Mouse (Mus musculus): ENCODE results near the gene Psph.

Gene Psph

GRCm38 (mm10) chr5:129731021-129731420, 56.2 kb downstream of the Psph start:
- no peak for DNase-seq (ENCODE audit: low read depth, low spot score)

- no peak for DNase-seq (ENCODE audit: low read depth, low spot score)
Observed at GRCm38 (mm10) chr5:129730344-129730743, 56.9 kb downstream of the Psph start.

- DNase-seq (ENCODE audit: low read depth, low spot score): no peak
Observed at GRCm38 (mm10) chr5:129729286-129729685, 58.0 kb downstream of the Psph start.

GRCm38 (mm10) chr5:129726784-129727183, 60.5 kb downstream of the Psph start:
- DNase-seq (ENCODE audit: low read depth, low spot score): no peak

- peak; percentile 16 for DNase-seq (ENCODE audit: low read depth, low spot score)
Observed at GRCm38 (mm10) chr5:129725774-129726392, 61.4 kb downstream of the Psph start.

GRCm38 (mm10) chr5:129724834-129725773, 62.1 kb downstream of the Psph start, which contains the start of gene Nipsnap2:
Nipsnap2 (plus strand) TSS chr5:129725063.
- DNase-seq (ENCODE audit: low read depth, low spot score): peak; percentile 90

- DNase-seq (ENCODE audit: low read depth, low spot score): no peak
Observed at GRCm38 (mm10) chr5:129724268-129724667, 63.0 kb downstream of the Psph start.

- no peak for DNase-seq (ENCODE audit: low read depth, low spot score)
Observed at GRCm38 (mm10) chr5:129720176-129720575, 67.1 kb downstream of the Psph start.

GRCm38 (mm10) chr5:129717016-129717415, 70.2 kb downstream of the Psph start:
- DNase-seq (ENCODE audit: low read depth, low spot score): no peak
